Mouse (Mus musculus) spleen, embryonic (tissue): ENCODE measurements around the gene Gpt2.

Experiments
- CTCF ChIA-PET: fragments of 350-600 bp; sonication (Branson Sonifier 250); formaldehyde crosslinking; loops from one replicate; lab custom pipeline; 2022; lab: Charles Lee

Gene Gpt2

DNA sequence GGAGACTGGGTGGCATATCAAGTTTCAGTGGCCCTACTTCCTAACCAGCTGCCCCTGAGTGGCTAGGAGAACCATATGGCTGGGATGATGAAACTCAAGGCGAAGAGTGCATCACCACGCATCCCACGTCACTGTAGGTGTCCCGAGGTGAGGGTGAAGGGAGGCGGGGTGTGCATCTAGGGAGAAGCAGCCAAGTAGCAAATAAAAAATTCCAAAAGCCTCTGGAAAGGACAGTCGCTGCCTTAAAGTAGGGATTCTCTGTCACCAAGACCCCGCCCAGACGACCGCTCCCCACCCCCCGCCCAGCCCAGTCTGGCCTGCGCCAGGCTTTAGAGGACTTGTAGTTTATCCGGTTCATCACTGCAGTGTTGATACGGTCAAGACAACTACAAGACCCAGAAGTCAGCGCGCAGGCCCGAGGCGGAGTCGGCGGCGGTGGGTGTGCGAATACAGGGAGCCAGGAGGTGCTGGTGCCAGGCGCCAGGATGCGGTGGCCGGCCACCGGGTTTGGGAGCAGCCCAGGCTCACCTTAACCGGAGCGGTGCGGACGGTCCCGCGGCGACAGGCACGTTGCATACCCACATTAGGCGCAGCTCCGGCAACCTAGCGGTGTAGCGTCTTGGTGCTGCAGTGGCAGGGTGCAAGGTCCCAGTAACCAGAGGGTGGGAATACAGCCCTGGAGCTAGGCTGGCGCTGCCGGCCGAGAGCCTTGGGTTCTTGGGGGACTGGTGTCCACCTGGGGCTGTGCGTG, at the start of gene Gpt2:
TSS of gene Gpt2 (plus strand) at position 452 of the 751 bp plus-strand sequence.
- CTCF ChIA-PET: no interaction called here

DNA sequence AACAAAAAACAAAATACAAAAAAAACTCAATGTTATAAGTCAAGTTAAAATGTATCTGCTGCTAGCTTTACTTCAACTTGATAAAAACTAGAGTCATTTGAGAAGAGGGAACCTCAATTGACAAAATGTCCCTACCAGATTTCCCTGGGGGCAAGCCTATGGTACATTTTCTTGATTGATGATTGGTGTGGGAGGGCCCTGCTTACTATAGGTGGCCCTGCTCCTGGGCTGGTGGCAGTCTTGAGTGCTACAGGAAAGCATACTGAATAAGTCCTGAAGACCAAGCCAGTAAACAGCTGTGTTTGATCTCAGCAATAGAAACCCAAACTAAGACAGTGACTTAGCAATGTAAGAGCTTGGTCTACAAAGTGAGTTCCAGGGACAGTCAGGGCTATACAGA, 48.3 kb upstream of the Gpt2 start:
- CTCF ChIA-PET: interaction anchor here (0.7 kb wide), 1 partner anchor 9 kb away, joined by 18 read pairs; no protein-coding TSS in a partner anchor

DNA sequence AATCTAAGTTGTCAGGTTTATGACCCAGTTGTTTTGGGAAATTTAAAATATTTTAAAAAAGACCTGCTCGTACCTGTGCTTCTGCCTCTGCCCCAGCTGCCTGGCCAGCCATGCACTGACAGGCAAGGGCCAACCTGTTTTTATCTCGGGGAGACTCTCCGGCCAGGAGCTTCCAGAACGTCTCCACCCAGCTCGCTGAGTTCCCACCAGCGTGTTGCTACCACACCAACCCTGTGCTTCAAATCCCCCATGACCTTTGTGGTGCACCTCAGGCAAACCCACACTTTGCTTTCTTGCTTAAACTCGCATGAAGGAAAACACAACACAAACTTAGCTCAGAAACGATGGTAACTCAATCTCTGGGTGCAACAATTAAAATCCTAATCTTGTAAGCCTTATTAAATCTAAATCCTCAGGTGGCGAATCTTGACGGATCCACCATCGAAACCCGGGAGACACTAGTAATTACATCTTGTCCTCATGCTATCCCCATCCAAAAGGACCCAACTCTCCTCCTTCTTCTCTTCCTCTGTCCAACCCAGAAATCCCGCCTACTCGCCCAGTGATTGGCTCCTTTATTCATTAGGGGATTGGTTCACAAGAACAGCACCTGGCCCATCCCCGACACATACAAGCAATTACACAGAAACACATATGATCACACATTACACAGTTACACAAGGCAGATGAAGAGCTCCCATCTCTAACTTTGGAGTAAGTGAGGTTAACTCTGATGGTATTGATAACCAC, 46.3 kb upstream of the Gpt2 start:
- CTCF ChIA-PET: interaction anchor here (0.7 kb wide), 1 partner anchor 32 kb away, joined by 3 read pairs; no protein-coding TSS in a partner anchor

DNA sequence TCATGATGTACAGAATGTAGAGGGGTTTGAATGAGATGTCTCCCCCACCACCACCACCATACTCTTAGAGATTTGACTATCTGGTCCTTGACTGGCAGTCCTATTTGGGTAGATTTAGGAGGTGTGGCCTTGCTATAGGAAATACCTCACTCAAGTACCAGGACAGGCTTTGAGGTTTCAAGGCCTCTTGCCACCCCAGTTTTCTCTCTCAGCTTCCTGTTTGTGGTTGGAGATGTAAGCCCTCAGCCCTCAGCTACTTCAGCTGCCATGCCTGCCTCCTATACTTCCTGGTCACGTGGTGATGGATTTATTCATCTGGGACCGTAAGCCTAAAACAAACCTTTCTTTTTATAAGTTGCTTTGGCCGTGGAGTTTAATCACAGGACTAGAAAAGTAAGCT, 42.0 kb upstream of the Gpt2 start:
- CTCF ChIA-PET: no interaction called here

DNA sequence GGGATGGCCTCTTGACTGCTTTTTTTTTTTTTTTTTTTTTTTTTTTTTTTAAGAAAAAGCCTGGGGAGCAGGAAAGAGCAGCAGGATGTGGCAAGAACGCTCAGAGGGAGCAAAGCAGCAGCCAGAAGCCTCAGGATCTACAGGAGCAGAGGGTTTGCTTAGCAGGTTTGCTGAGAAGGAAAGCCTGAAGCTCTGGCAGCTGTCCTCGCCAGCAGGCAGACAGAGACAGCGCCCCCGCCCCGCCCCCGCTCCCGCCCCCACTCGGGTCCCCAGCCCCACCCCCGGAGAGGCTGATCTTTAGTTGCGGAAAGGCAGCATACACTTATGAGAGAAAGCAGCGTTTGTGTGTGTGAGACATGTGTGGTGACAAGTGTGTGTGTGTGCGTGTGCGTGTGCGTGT, 40.0 kb upstream of the Gpt2 start:
- CTCF ChIA-PET: no interaction called here

DNA sequence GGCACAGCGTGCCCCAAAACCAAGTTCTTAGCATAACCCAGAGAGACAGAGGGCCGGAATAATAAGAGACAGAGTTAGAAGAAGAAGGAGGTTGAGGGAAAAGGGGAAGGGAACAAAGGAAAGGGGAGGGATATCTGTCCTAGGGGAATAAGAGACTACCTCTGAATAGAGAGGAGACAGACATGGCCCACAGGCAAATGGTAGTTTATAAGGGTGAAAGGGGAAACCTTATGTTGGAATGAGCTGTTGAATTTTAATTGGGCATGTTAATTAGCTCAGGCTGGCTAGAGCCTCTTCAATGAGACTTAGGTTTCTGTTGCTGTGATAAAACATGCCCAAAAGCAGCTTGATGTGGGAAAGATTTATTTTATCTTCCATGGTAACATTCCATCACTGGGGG, 39.1 kb upstream of the Gpt2 start:
- CTCF ChIA-PET: interaction anchor here (0.6 kb wide), 1 partner anchor 10 kb away, joined by 18 read pairs; no protein-coding TSS in a partner anchor

DNA sequence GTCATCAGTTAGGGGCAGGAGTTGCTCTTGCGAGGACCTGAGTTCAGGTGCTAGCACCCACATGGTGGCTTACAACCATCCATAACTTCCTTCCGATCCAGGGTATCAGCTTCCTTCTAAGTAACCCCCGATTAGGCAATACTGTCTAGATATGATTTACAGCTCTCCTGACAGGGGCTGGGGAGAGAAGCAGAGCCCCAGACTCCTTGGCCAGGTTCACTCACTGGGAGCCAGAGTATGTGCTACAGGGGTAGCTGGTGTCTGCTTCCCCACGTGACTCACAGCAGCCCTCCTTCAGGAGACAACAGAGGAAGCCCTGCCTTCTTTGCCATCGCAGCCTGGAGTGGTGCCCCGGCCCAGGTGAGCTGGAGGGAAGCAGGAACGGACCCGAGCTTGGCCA, 37.6 kb upstream of the Gpt2 start:
- CTCF ChIA-PET: no interaction called here

DNA sequence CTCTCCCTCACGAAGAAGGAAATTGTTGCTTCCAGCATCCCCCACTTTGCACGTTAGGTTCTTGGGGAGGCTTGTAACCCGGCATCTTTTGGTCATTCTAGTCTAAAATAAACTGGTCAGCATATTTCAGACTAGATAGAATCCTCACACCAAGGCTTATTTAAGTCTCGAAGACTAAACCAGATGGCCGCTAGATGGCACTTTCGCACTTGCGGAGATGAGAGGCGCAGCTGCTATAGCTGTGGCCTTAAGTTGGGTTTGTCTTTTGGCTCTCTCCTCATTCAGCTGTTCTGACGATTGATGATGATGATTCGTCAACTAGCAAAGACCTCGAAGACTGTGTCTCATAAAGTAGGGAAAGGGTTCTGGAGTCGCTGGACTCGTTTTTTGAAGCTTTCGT, 35.8 kb upstream of the Gpt2 start:
- CTCF ChIA-PET: no interaction called here

DNA sequence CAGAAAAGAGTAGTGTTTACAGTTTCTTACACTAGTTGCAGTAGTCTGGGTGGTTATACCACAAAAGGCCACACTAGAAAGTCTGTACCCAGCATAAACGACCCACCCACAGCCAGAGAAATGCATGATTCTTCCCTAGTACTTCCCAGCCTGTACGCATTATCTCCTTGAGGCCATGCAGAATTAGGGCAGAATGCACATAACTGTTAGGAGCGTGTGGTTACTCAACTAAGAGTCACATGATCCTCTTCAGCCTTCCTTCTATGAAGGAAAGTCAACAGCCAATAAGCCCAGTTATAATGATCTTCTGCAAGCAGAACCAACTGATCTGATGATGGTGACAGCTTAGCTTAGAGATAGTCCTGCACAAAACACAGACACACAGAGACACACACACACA, 32.8 kb upstream of the Gpt2 start:
- CTCF ChIA-PET: no interaction called here

DNA sequence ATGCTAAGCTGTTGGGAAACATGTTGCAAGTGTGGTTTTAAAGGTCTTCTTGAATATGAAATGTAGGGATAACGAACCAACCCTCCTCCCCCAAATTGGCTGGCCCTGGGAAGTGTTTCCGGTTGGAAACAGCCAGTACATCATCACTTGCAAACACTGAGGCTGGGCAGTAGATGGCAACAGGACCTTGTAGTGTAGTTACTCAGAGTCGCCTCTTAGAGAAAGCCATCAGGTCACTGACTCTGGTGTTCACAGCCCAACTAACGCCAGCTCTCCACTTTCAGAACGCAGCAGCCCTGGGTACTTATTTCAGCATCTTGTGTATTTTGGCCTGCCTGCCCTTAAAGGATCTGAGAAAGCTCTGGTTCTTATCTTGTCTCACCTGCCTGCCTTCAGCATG, 31.6 kb upstream of the Gpt2 start:
- CTCF ChIA-PET: no interaction called here

DNA sequence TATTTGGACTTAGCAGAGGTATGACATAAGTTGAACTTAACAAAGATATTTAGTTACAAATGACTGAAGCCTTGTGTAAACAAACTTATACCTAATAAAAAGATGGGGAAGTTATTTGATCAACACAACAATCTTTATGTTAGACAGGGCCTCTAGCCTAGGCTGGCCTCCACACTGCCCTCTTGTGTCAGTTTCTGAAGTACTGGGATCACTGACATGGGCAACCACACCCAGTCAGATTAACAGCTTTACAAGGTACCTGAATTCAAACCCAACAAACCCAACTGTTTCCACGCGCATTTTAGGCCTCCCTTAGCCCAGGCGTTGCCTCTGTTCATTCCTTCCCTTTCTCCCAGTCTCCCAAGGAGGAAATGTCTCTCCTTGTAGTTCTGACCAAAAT, 31.0 kb upstream of the Gpt2 start:
- CTCF ChIA-PET: no interaction called here

DNA sequence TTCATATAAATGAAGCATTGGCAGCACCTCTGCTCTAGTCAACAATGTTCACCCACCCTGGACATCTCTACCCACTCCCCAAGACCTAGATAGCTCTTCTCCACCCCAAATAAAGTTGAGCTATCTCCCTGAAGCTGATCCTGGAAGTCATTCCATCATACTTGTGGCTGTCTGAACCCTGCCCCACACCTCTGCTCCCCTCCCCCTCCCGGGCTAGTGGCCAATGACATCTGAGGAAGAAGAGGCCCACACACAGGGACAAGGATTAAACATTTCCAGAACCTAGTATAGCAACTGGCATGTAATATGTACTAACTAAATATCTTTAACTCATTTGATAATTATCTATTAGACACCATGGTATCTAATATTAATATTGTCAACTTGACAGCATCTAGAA, 29.9 kb upstream of the Gpt2 start:
- CTCF ChIA-PET: no interaction called here

DNA sequence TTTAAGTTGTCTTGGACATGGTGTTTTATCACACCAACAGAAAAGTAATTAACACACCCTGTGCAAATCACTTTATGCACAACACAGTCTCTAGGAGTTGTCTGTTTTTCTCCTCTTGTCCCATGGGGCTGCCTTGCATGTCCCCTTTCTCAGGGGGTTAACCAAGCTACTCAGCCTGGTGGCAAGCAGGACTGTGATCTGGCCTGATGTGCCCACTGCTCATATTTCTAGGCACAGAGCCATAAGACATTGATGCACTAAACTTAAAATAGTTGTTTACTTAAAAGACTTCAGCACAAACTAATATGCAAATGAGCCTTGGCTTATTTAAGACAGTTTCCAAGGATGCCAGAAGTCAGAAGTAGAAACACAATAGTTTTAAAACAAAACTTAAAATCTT, 28.1 kb upstream of the Gpt2 start:
- CTCF ChIA-PET: no interaction called here

DNA sequence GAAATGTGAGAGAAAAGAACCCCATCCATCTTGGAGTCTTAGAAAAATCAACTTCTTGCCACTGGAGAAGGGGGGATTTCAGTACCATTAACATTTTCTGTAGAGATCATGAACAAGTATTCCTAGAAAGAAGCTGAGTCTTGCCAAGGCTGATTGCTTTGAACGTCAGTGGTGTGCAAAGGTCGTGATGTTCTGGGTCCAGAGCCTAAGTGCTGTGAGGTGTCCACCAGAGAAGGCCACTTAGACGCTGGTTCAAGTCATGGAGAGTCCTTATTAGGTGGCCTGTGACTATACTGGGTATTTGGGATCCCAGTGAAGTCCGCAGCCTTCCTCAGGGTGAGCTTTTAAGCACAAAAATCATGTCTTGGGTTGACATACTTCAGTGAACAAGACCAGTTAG, 26.3 kb upstream of the Gpt2 start:
- CTCF ChIA-PET: no interaction called here

DNA sequence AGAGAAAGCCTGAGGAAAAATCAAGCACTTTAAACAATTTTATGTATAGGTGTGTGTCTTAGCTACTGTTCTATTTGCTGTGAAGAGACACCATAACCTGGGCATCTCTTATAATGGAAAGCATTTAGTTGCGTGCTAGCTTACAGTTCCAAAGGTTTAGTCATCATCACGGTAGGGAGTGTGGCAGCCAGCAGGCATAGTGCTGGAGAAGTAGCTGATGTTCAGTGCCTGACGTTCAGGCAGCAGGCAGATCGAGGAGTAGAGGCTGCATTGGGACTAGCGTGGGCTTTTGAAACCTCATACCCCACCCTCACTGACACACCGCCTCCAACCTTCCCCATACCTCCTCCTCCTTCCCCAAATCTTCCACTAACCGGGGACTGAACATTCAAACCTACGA, 21.6 kb upstream of the Gpt2 start:
- CTCF ChIA-PET: no interaction called here

DNA sequence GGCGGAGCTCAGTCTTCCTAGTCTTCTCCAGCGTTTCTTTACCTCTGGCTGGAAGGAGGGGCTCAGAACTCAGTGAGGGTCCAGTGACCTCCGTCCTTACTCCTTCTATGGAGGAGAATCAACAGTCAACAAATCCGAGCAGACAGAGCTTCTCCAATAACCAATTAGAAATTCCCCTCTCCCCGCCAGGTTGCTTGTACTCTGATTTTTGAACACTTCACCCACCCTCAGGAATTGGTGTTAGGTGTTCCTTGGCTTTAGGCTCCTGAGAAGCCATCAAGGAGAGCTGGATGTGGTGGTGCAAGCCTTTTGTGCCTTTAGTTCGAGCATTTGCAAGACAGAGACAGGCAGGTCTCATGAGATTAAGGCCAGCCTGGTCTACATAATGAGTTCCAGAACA, 19.6 kb upstream of the Gpt2 start:
- CTCF ChIA-PET: interaction anchor here (0.5 kb wide), 1 partner anchor 16 kb away, joined by 6 read pairs; no protein-coding TSS in a partner anchor

DNA sequence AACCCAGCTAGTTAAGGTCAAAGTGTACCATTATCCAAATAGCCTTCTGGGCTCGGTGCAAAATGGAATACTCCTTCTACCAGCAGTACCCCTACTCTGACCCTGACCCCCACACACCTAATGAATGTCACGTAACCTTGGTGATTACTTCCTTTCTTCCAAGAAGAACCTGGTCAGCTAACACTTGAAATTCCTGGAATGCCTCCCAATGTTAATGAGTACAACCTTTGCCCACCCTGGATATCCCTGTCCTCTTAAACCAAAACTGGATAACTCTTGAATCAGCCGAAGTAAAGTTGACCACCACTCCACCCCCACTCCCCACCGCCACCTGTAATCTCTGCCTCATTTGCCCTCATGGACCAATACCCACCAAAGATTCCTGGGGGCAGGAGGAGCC, 19.1 kb upstream of the Gpt2 start:
- CTCF ChIA-PET: no interaction called here

DNA sequence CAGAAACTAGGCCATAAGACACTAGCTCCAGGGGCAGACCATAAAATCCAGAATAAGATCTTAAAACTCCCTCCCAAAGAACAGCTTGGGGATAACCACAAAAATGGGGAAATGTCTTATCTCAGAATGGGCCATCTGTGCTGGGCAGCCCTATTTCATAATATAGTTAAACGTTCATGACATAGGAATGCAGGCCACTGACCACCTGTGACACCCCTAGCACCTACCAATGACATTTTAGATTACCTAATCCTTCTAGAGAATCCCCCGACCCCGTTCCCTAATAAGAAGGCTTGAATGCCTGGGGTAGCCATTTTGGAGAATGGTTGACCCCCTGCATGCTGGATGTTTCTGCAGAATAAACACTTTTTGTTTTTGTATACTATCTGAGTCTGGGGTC, 17.5 kb upstream of the Gpt2 start:
- CTCF ChIA-PET: no interaction called here

DNA sequence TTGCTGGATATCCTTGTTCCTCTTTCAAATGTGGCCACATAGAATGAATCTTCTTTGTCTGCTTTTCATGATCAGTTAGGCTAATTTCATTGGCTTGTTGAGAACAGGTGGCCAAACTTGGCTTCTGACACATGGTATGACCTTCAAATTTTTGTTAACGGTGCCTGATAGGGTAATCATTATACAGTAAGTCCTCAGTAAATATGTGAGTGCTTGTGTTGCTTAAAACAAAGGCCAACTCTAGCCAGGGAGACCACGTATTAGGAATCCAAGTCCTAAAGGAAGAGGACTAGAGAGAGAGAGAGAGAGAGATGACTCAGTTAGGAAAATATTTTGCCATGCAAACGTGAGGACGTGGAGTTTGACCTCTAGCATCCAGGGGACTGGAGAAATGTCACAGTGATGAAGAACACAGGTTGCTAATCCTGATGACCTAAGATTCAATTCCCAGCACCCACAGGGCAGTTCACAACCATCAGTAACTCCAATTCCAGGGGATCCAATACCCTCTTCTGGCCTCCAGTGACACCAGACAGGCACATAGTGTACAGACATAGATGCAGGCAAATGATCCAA, 15.3 kb upstream of the Gpt2 start:
- CTCF ChIA-PET: no interaction called here

DNA sequence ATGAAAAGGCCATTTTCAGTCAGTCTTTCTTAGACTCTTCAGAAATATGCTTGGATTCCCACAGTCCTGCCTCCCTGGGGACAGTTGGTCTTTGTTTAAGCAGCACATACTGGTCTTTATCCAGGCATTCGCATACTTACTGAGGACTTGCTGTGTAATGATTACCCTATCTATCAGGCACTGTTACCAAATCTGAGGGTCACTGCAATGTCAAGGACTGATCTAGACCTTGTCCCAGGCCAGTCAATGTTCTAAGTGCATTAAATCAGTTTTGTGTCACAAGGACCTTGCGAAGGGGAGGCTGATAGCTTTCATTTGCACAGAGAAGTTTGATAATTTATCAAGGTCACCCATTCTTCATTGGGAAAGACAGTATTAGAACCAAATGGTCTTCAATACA, 14.0 kb upstream of the Gpt2 start:
- CTCF ChIA-PET: interaction anchor here (0.5 kb wide), 2 partner anchors 32 to 865 kb away, joined by 3 to 4 read pairs; no protein-coding TSS in a partner anchor

DNA sequence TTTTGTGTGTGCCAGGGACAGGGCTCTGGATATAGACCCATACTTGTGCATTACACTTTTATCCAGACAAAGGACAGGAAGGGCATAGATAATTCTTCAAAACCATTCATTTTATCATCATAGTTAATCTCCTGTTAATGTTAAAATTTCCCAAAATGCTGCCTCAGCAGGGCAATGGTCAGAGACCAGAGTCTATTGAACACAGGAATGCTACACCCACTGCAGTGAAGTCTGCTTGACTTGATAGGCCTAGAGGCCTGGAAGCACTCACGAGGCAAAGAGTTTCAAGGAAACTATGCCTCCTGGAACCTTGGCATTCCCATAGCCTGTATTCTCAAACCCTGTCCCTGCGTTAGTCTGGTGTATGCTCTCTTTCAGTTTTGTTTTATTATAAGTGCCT, 12.7 kb upstream of the Gpt2 start:
- CTCF ChIA-PET: no interaction called here

DNA sequence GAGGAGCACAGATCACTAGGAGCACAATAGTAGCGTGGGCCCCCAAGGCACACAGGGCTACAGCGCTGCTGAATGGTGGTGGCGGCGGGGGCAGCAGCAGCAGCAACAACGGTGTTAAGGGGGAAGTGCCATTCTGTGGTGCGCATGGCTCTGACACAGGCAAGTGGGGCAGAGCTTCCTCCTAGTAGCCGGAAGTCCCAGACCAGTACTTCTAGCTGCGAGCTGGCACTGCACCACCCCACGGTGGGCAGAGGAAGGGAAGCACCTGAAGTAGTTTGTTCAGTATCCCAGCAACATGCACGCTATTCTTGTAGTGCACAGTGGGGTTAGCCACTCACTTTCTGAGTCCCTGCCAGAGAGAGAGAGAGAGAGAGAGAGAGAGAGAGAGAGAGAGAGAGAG, 10.5 kb upstream of the Gpt2 start:
- CTCF ChIA-PET: no interaction called here

DNA sequence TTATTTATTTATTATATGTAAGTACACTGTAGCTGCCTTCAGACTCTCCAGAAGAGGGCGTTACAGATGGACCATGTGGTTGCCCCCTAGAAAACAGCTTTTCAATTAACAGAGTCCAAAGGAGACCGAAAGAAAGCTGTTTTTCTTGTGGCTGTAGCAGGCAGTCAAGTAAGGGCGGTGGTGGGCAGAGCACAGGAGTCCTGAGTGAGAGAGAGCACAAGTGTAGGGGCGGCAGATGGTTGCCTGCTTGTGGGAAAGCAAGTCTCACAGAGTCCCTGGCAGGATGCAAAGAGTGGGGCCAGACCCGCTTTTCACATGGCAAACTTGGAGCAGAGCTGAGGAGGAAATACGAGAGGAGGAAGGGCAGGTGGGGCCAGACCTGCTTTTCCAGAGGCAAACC, 9.9 kb upstream of the Gpt2 start:
- CTCF ChIA-PET: no interaction called here
